Mouse (Mus musculus) midbrain, embryonic 14.5 days (tissue): ENCODE data around the gene Pcdh15. TPM values are rescaled to one million over a fixed set of nuclear protein-coding genes. Genes with fewer than 3 reads are reported as not detected.

Experiments used
- ATAC-seq: fragments of 200-750 bp; cut with Nextera tagmentation; 2 replicates; pipeline ENCODE4 v1.8.0; 2017; ENCODE audit warnings: moderate number of reproducible peaks, moderate library complexity; ENCODE audit not compliant: low FRiP score, low TSS enrichment
- DNase-seq: peaks from one replicate; pipeline ENCODE4 v3.0.0-alpha.2; 2015
- H3K27ac ChIP-seq: fragments of 300-500 bp; sonication (generic); replicated peaks from 2 replicates; pipeline ENCODE4 v1.5.1; 2014; ENCODE audit warnings: mild to moderate bottlenecking, low read depth, low read length, moderate library complexity
- H3K27me3 ChIP-seq: fragments of 300-500 bp; sonication (generic); 2 replicates; pipeline ENCODE4 v1.6.1; 2014; ENCODE audit warnings: low read length, control low read depth, mixed read lengths; ENCODE audit not compliant: control insufficient read depth, insufficient read depth
- H3K36me3 ChIP-seq: fragments of 300-500 bp; sonication (generic); 2 replicates; pipeline ENCODE4 v1.6.1; 2014; ENCODE audit warnings: low read length, control low read depth; ENCODE audit not compliant: control insufficient read depth, insufficient read depth
- H3K4me1 ChIP-seq: fragments of 300-500 bp; sonication (generic); 2 replicates; pipeline ENCODE4 v1.6.1; 2014; ENCODE audit warnings: mild to moderate bottlenecking, antibody characterized with exemption, low read length, control low read depth; ENCODE audit not compliant: control insufficient read depth, insufficient read depth
- H3K4me2 ChIP-seq: fragments of 300-500 bp; sonication (generic); 2 replicates; pipeline ENCODE4 v1.6.1; 2014; ENCODE audit warnings: mild to moderate bottlenecking, low read length, moderate library complexity
- H3K4me3 ChIP-seq: fragments of 300-500 bp; sonication (generic); replicated peaks from 2 replicates; pipeline ENCODE4 v1.5.1; 2014; ENCODE audit warnings: low read depth, low read length
- H3K9ac ChIP-seq: fragments of 300-500 bp; sonication (generic); replicated peaks from 2 replicates; pipeline ENCODE4 v1.6.1; 2014; ENCODE audit warnings: mild to moderate bottlenecking, low read length, moderate library complexity
- H3K9me3 ChIP-seq: fragments of 300-500 bp; sonication (generic); 2 replicates; pipeline ENCODE4 v1.6.1; 2016; ENCODE audit warnings: low read length, control low read depth, mixed read lengths; ENCODE audit not compliant: control insufficient read depth
- WGBS: fragments of 180-500 bp; shearing (Covaris S2); extraction: QIAGEN DNeasy Blood & Tissue Kit; methylation state at CpG from one replicate; pipeline ENCODE4 v1.1.7; 2014; 5-methylcytosine and 5-hydroxymethylcytosine counted together
- polyA plus RNA-seq: library from polyadenylated mRNA; unstranded; fragments of >200 nt; fragmentation: Nextera tagmentation; extraction: Ambion mirVana; gene quantifications from 2 replicates; pipeline ENCODE4 v1.2.1, GENCODE M21; 2014

The Pcdh15 gene
- polyA plus RNA-seq, 1 experiment from 2014 or later = 10.4 TPM

DNA sequence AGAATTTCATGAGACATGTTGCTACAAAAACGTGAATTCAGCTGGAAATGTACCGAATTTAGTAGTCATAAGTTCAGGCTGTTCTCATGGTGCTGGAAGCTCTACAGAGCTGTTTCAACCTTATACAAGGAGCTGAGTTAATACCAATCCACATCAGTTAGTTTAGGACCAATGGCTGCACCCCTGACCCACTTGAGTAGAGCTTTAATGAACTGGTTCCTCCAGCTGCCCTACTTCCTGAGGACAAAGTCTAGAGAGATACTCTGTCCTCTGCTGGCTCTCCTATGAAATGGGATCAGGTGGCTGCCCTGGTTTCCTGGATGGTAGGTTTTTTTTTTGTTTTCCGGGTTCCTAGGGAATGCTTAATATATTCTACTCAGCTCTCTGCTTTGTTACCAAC lies 1030.0 kb downstream of the Pcdh15 start:
- Histone ChIP-seq H3K4me3 (no peak overlapping the region), H3K36me3 (no peaks in the 10 kb centered on the region), H3K9me3 (no peaks in the 10 kb centered on the region), H3K27ac (no peak overlapping the region), H3K4me2 (no peak overlapping the region), H3K9ac (no peak overlapping the region), H3K27me3 (no peaks in the 10 kb centered on the region), H3K4me1 (no peaks in the 10 kb centered on the region)
- no peak for DNase-seq
- ATAC-seq = no peak
- WGBS = 91% methylated on average over 3 of the region's 3 CpGs

DNA sequence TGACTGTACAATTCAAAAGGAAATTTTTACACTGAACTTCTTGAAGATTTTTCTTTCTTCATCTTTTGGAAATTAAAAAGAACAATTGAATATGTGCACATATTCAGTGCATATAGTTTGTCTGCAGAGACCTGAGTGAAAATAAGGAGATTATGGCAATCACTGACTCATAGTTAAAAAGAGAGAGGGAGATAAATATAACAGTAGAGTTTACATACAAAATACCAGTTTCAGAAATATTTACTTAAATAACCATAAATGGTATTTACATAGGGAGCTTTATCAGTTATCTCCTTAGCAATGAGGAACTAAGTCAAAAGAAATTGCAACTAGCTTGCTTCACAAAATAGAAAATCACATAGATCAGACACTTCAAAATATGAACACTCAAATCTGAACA lies 1030.5 kb downstream of the Pcdh15 start:
- Histone ChIP-seq H3K9me3 (no peaks in the 10 kb centered on the region), H3K27me3 (no peaks in the 10 kb centered on the region), H3K4me3 (no peak overlapping the region), H3K36me3 (no peaks in the 10 kb centered on the region), H3K27ac (no peak overlapping the region), H3K9ac (no peak overlapping the region), H3K4me2 (no peak overlapping the region), H3K4me1 (no peaks in the 10 kb centered on the region)
- DNase-seq = no peak
- ATAC-seq = no peak

DNA sequence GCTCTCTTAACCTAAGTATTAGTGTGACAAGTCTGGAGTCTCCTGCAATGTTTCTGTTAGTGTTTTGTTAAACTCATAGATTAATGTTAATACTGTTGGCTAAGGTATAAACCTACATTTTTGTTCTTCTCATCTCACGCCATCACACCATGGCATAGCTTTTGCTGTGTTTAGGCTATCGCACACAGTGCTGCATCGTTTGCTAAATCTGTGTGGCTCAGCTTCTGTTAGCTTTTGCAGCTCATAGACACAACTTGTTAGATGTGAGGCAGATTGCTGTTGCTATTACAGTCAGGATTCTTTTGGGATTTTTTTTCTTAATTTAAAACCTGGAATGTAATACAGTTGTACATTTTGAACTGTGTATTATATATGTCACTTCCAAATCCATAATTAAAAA lies 1031.7 kb downstream of the Pcdh15 start:
- ATAC-seq = no peak
- no peak for DNase-seq
- Histone ChIP-seq H3K36me3 (no peaks in the 10 kb centered on the region), H3K4me2 (no peak overlapping the region), H3K27me3 (no peaks in the 10 kb centered on the region), H3K27ac (no peak overlapping the region), H3K4me3 (no peak overlapping the region), H3K4me1 (no peaks in the 10 kb centered on the region), H3K9me3 (no peaks in the 10 kb centered on the region), H3K9ac (no peak overlapping the region)
- 90% methylated on average over 3 of the region's 3 CpGs for WGBS

DNA sequence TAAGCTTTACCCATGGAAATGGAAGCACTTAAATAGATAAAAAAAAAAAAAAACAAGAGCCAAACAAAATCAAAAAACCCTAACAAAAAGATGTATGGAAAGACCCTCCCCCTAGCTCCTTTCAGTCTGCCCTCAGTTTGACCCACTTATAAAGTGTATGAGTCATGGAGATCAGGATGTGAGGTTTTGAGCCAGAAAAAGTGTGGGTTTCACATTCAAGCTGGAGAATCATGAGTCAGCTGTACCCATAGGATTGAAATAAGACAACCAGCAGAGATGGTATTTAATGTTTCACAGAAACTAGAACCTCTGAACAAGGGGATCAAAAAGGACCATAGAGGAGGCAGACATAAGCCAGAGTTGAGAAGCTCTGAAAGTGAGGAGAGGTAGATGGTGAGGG lies 1048.8 kb downstream of the Pcdh15 start:
- Histone ChIP-seq H3K27ac (no peak overlapping the region), H3K4me2 (no peak overlapping the region), H3K9me3 (no peaks in the 10 kb centered on the region), H3K36me3 (no peaks in the 10 kb centered on the region), H3K27me3 (no peaks in the 10 kb centered on the region), H3K4me3 (no peak overlapping the region), H3K9ac (no peak overlapping the region), H3K4me1 (no peaks in the 10 kb centered on the region)
- no peak for ATAC-seq
- no peak for DNase-seq

DNA sequence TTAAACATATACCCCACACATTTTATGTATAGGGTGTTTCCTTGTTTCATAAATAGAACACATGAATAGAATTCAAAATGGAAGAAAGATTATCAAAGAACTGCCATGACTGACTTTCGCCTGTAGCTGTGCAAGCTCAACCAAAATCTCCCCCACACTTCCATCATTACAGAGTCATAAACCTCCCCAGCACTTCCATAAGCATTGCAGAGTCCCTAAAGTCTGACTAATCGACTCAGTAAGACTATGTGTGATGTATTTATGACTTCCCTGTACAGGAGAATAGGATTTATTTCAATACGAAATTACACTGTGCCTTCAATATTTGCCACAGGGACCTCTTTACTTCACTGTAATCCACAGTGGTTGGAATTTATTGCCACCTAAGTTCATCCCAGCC lies 1082.8 kb downstream of the Pcdh15 start:
- H3K27ac ChIP-seq = no peak overlapping the region
- H3K27me3 ChIP-seq = no peaks in the 10 kb centered on the region
- no peak overlapping the region for H3K4me3 ChIP-seq
- no peaks in the 10 kb centered on the region for H3K9me3 ChIP-seq
- ATAC-seq (no peak), DNase-seq (no peak)
- no peaks in the 10 kb centered on the region for H3K4me1 ChIP-seq
- WGBS = 76% methylated on average over 3 of the region's 3 CpGs
- H3K36me3 ChIP-seq = no peaks in the 10 kb centered on the region
- no peak overlapping the region for H3K4me2 ChIP-seq
- H3K9ac ChIP-seq = no peak overlapping the region

DNA sequence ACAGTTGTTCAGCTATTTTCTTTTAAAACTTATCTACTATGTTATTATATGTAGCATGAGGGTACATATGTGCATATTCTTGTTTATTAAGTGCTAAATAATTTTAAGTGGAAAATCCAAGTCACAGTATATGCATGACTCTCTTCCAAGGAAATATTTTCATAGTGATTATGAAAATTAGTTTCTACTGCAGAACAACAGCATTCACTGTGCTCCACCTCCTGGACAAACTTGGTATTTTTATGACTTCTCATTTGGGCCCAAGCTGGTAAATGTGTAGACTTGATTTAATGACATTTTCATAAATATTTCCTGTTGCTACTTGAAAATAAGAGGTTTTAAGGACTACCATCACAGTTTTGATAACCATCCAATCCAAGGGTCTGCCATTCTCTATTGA lies 1104.5 kb downstream of the Pcdh15 start:
- no peaks in the 10 kb centered on the region for H3K9me3 ChIP-seq
- H3K27me3 ChIP-seq = no peaks in the 10 kb centered on the region
- DNase-seq = peak; percentile 85
- no peaks in the 10 kb centered on the region for H3K36me3 ChIP-seq
- ATAC-seq = peak; percentile 58; the same call in 1 of the 2 replicates
- H3K27ac ChIP-seq = no peak overlapping the region
- H3K9ac ChIP-seq = no peak overlapping the region
- no peaks in the 10 kb centered on the region for H3K4me1 ChIP-seq
- H3K4me2 ChIP-seq = no peak overlapping the region
- H3K4me3 ChIP-seq = no peak overlapping the region

DNA sequence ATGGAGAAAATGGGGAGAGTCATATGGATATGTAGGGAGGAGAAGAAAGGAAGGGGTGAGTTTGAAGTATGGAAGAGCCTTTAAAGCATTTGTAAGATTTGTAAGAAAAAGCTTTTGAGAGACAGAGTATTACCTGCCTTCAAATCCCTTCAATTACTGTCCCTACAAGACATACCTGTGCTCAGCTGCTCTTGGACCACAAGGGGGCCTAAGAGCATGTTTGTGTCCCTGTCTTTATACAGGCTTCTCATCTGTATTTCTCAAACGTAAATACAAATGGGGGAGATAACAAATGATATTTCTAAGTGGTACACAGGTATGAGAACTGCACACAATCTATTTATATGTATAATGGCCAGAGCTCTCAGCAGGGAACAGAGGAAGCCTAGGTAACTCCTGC lies 1118.1 kb downstream of the Pcdh15 start:
- Histone ChIP-seq H3K27me3 (no peaks in the 10 kb centered on the region), H3K9me3 (no peaks in the 10 kb centered on the region), H3K9ac (no peak overlapping the region), H3K4me1 (no peaks in the 10 kb centered on the region), H3K36me3 (no peaks in the 10 kb centered on the region), H3K4me3 (no peak overlapping the region), H3K4me2 (no peak overlapping the region), H3K27ac (no peak overlapping the region)
- DNase-seq (no peak), ATAC-seq (no peak)
- 48% methylated on average over 1 of the region's 1 CpGs for WGBS

DNA sequence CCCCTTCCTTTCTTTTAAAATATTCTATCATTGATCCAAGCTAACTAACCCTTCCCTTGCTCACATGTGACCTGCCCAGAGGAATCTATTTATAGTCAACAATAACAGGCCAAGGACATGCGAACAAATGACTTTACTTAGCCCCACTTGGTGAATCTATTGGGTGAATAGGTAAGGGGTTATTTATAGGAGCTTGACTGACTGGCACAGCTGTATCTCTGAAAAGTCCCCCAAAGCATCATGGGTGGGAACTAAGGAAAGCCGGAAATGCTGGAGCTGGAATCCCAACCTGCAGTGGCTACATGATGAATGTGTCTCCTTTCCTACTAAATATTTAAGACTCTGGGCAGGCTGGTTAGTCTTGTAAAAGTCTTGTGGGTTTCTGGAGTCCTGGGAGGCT lies 1121.3 kb downstream of the Pcdh15 start:
- Histone ChIP-seq H3K36me3 (no peaks in the 10 kb centered on the region), H3K4me2 (no peak overlapping the region), H3K27me3 (no peaks in the 10 kb centered on the region), H3K27ac (no peak overlapping the region), H3K9me3 (no peaks in the 10 kb centered on the region), H3K4me1 (no peaks in the 10 kb centered on the region), H3K4me3 (no peak overlapping the region), H3K9ac (no peak overlapping the region)
- DNase-seq (no peak), ATAC-seq (no peak)
- 90% methylated on average over 2 of the region's 2 CpGs for WGBS

DNA sequence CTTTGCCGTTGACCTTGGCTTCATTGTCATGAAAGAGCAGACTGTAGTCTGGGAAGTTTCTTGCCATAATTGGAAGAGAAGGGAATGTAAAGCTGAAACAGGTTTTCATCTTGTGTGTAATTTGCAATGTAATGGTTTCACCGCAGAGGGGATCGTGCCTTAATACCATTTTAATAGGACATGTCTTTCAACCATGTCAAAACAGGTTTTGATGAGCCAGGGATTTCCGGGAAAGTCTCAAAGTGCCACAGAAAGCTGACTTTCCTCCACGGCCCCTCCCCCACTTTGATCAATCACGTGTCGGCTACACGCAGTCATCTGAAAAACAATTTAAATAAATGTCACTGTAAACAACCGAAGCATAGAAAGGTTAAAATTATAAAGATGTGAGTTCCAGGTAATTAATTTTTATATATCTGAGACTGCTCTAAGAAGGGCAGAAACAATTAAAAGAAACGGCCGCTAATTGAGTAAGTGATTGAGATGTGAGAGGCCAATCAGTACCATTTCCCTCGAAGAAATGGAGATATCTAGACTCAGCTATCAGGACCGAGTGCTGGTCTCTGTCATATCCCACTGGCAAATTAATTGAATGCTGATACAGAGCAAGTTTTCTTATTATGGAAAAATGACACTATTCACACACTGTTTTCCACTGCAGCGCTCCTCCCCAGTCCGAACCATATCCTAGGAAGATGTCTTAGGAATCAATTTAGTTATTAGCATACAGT lies 1158.7 kb downstream of the Pcdh15 start:
- 66% methylated on average over 15 of the region's 15 CpGs for WGBS
- no peak overlapping the region for H3K4me3 ChIP-seq
- H3K4me2 ChIP-seq = no peak overlapping the region
- DNase-seq = peak; percentile 32
- no peaks in the 10 kb centered on the region for H3K9me3 ChIP-seq
- H3K27ac ChIP-seq = no peak overlapping the region
- ATAC-seq = no peak
- H3K36me3 ChIP-seq = no peaks in the 10 kb centered on the region
- no peaks in the 10 kb centered on the region for H3K27me3 ChIP-seq
- no peaks in the 10 kb centered on the region for H3K4me1 ChIP-seq
- H3K9ac ChIP-seq = no peak overlapping the region
